Mouse (Mus musculus) kidney, embryonic 15.5 days (tissue): ENCODE data around the gene Cant1. TPM values are rescaled to one million over a fixed set of nuclear protein-coding genes. Genes with fewer than 3 reads are reported as not detected.
"Not testable (repeated sequence)": the region's sequence is repeated elsewhere in the genome, so short reads cannot be mapped to it uniquely, and the experiment has no call there.

Source experiments
- ATAC-seq: fragments of 200-750 bp; cut with Nextera tagmentation; replicated peaks from 2 replicates; pipeline ENCODE4 v1.8.0; 2017; ENCODE audit warnings: moderate TSS enrichment; ENCODE audit not compliant: low FRiP score
- H3K27ac ChIP-seq: fragments of 300-500 bp; sonication (generic); 2 replicates; pipeline ENCODE4 v1.5.1; 2015; ENCODE audit warnings: mild to moderate bottlenecking, inconsistent platforms
- H3K27me3 ChIP-seq: fragments of 300-500 bp; sonication (generic); 2 replicates; pipeline ENCODE4 v1.6.1; 2015; ENCODE audit warnings: inconsistent platforms
- H3K36me3 ChIP-seq: fragments of 300-500 bp; sonication (generic); 2 replicates; pipeline ENCODE4 v1.6.1; 2015; ENCODE audit warnings: inconsistent platforms
- H3K4me1 ChIP-seq: fragments of 300-500 bp; sonication (generic); 2 replicates; pipeline ENCODE4 v1.6.1; 2015; ENCODE audit warnings: inconsistent platforms
- H3K4me2 ChIP-seq: fragments of 300-500 bp; sonication (generic); 2 replicates; pipeline ENCODE4 v1.6.1; 2015; ENCODE audit warnings: moderate library complexity, mild to moderate bottlenecking, inconsistent platforms
- H3K4me3 ChIP-seq: fragments of 300-500 bp; sonication (generic); replicated peaks from 2 replicates; pipeline ENCODE4 v1.5.1; 2015; ENCODE audit warnings: mild to moderate bottlenecking, inconsistent platforms
- H3K9ac ChIP-seq: fragments of 300-500 bp; sonication (generic); 2 replicates; pipeline ENCODE4 v1.6.1; 2015; ENCODE audit warnings: mild to moderate bottlenecking, inconsistent platforms
- H3K9me3 ChIP-seq: fragments of 300-500 bp; sonication (generic); replicated peaks from 2 replicates; pipeline ENCODE4 v1.6.1; 2016; ENCODE audit warnings: inconsistent platforms
- WGBS: fragments of 180-500 bp; shearing (Covaris S2); methylation state at CpG from one replicate; pipeline ENCODE4 v1.1.7; 2015; ENCODE audit warnings: mixed read lengths; 5-methylcytosine and 5-hydroxymethylcytosine counted together
- polyA plus RNA-seq: library from polyadenylated mRNA; unstranded; fragments of >200 nt; fragmentation: Nextera tagmentation; extraction: Ambion mirVana; gene quantifications from 2 replicates; pipeline ENCODE4 v1.2.1, GENCODE M21; 2015

The Cant1 gene
- polyA plus RNA-seq, 1 experiment from 2014 or later: 32.9 TPM

DNA sequence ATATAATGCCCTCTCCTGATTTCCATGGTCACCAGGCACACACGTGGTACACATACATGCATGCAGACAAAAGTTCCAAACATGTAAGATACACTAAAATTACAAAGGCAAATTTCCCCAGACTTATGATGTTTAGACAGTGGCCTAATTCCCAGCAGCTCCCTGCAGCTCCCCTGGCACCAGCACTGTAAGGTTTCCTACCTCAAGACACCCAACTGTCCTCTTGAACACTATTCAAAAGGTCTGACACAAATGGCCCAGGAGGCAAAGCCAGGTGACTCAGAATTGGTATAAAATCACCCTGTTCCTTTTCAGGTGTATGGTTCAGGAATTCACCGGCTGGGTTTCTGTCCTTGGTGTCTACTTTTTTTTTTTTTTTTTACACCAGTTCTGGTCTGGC is 15.7 kb downstream of the Cant1 start:
- no peak overlapping the region for H3K9ac ChIP-seq
- H3K27ac ChIP-seq: no peak overlapping the region
- H3K4me1 ChIP-seq: peaks cover 53% of the 10 kb centered on the region
- H3K27me3 ChIP-seq: no peaks in the 10 kb centered on the region
- no peaks in the 10 kb centered on the region for H3K9me3 ChIP-seq
- H3K36me3 ChIP-seq: peaks cover 26% of the 10 kb centered on the region
- H3K4me2 ChIP-seq: no peak overlapping the region
- no peak for ATAC-seq
- H3K4me3 ChIP-seq: no peak overlapping the region
- 74% methylated on average over 2 of the region's 2 CpGs for WGBS

DNA sequence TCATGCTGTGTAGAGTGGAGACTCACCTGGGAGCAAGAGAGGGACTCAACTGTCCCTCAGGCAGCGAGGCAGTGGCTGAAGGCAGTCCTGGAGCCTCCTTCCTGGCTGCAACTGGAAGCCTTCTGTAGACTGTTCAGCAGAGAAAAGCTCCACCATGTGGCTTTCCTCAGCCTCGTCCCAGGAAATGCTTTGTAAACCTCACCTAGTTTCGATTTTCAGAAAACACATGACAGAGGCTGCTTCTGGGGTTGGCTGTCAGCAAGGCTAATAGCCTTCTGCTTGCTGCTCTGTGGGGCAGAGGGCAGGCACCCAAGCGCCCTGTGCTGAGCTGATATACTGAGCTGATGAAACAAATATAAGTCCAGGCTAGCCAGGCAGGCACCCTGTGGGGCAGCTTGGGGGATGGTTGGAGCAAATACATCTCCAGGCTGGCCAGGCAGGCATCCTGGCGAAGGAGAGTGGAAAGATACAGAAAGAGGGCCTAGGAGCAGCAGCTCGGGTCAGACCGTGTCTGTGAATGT is 17.1 kb downstream of the Cant1 start, which contains the start of gene Lgals3bp:
Lgals3bp (minus strand) TSS at position 333 of the 521 bp plus-strand sequence.
- 0 out of 2 replicates have a peak within 1 kb of the TSS, but pooled peaks have one; percentile 8 for H3K9ac ChIP-seq
- H3K36me3 ChIP-seq: peaks cover 13% of the 10 kb centered on the region
- peaks cover 53% of the 10 kb centered on the region for H3K4me1 ChIP-seq
- H3K27me3 ChIP-seq: no peaks in the 10 kb centered on the region
- H3K9me3 ChIP-seq: no peaks in the 10 kb centered on the region
- ATAC-seq: no peak; the same call in 1 of the 2 replicates
- no peak within 1 kb of the TSS for H3K4me3 ChIP-seq
- WGBS: 24% methylated on average over 7 of the region's 7 CpGs
- peak within 1 kb of the TSS; percentile 20; the same call in 1 of the 2 replicates for H3K4me2 ChIP-seq
- peak within 1 kb of the TSS; percentile 86 for H3K27ac ChIP-seq

DNA sequence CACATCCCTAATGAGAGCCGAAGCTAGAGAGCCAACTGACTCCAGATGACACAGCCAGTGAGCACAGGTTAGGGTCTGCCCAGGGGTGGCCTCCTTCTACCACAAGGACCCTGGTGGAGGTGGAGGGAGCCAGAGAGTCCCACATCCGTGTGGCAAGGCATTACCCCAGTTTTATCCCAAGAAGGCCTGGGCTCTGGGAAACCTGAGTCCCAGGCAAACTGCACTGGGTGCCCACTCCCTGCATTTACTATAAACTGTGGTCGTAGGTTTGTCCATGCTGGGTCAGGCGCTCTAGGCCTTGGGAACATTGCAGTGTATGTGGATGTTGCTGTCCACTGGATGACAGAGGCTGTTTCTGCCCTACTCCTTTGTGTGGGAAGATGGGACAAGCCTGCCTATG is 17.7 kb downstream of the Cant1 start:
- peak overlapping the region; percentile 20; the same call in 1 of the 2 replicates for H3K4me2 ChIP-seq
- WGBS: 70% methylated on average over 4 of the region's 4 CpGs

DNA sequence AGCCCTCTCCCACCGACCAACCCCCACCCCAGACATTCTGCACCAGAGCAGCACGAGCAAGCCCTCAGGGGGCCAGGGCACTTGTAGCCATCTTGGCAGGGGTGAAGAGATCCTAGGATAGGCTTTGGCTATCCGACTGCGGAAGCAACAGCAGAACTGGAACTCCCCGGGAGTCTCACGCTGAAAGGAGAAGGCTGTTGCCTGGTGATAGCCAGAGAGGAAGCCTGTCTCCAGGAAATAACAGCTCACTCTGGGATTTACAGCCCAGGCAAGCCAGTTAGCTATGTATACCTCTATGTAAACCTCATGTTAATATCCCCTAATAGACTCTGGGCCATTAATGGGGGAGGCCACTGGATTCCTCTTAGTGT is 18.3 kb downstream of the Cant1 start:
- H3K36me3 ChIP-seq: 0 out of 2 replicates have a peak, but pooled peaks cover 7% of the 10 kb centered on the region
- H3K4me1 ChIP-seq: peaks cover 46% of the 10 kb centered on the region
- H3K4me3 ChIP-seq: no peak overlapping the region
- peak overlapping the region; percentile 86 for H3K27ac ChIP-seq
- WGBS: 17% methylated on average over 6 of the region's 6 CpGs
- no peaks in the 10 kb centered on the region for H3K27me3 ChIP-seq
- ATAC-seq: peak; percentile 35; the same call in 1 of the 2 replicates
- H3K9ac ChIP-seq: no peak overlapping the region
- no peaks in the 10 kb centered on the region for H3K9me3 ChIP-seq
- H3K4me2 ChIP-seq: peak overlapping the region; percentile 20; the same call in 1 of the 2 replicates

More for the DNA sequence above, 17.7 kb downstream of the Cant1 start:
- H3K4me3 ChIP-seq: no peak overlapping the region
- 0 out of 2 replicates have a peak, but pooled peaks have one; percentile 23 for ATAC-seq
- no peaks in the 10 kb centered on the region for H3K9me3 ChIP-seq
- peaks cover 9% of the 10 kb centered on the region for H3K36me3 ChIP-seq
- peak overlapping the region; percentile 86 for H3K27ac ChIP-seq
- no peaks in the 10 kb centered on the region for H3K27me3 ChIP-seq
- H3K4me1 ChIP-seq: peaks cover 48% of the 10 kb centered on the region
- H3K9ac ChIP-seq: no peak overlapping the region

DNA sequence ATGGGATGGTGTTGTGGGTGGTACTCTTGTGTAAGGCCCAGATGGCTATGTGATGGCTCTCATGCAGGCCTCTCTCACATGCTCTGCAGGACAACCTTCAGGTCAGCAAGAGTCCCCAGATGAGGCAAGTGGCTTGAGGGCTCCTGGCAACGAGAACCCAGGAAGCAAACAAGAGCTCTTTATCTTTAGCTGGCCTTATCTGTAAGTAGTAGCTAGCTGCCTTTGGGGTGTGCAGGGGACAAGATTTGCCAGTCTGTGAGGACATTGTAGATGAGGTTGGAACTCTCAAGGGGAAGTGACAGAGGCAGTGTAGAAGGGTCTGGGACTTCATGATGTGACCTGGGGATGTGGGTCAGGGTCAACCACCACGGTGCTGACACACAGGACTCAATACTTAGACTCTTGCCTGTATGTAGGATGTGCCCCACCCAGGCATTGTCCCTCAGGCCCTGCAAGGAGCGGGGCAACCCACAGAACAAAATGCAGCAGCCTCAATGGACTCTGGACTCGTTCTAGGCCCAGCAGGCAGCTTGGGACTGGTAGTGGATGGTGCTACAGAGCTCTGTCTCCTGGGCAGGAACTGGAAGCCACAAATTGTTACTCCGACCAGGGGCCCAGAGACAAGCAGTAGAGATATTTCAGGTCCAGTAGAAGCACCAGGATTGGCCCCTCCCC is 18.9 kb downstream of the Cant1 start:
- H3K36me3 ChIP-seq: 0 out of 2 replicates have a peak, but pooled peaks cover 7% of the 10 kb centered on the region
- whole genome bisulfite sequencing: 67% methylated on average over 5 of the region's 5 CpGs
- no peaks in the 10 kb centered on the region for H3K27me3 ChIP-seq
- peaks cover 45% of the 10 kb centered on the region for H3K4me1 ChIP-seq
- H3K4me2 ChIP-seq: peak overlapping the region; percentile 20; the same call in 1 of the 2 replicates
- H3K27ac ChIP-seq: peak overlapping the region; percentile 86
- H3K4me3 ChIP-seq: no peak overlapping the region
- no peaks in the 10 kb centered on the region for H3K9me3 ChIP-seq
- no peak for ATAC-seq
- H3K9ac ChIP-seq: no peak overlapping the region

DNA sequence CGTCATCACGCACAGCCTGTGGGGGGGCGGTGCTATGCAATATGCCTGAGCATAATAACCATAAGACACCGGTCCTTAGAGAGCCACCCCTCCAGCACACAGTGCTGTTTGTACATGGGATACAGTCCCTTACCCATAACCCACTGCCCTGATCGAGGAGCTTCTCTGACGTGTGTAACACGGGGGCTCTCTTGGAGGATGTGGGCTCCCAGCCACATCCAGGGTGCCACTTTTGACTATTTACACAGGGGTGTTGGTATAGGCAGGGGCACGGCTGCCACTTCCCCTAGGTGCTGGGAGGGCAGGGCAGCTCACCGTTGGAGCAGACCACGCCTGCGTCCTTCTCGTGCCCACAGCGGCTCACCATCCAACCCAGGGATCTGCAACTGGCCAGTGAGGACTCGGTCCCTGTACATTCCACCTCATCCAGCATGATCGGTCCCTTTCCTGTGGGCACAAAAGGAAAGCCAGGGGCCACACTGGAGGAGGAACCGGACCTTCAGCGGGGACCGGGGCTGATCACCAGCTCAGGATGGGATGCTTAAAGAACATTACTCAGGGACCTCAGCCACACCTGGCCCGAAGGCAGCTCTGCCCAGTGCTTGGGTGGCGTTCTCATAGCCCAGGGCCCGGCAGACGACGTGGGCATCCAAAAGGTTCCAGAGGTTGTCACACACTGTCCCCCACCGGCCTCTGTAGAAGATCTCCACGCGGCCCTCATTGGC is 20.9 kb downstream of the Cant1 start:
- Histone ChIP-seq H3K4me3 (no peak overlapping the region), H3K36me3 (0 out of 2 replicates have a peak, but pooled peaks cover 7% of the 10 kb centered on the region), H3K27ac (no peak overlapping the region), H3K9me3 (no peaks in the 10 kb centered on the region), H3K9ac (no peak overlapping the region), H3K4me2 (no peak overlapping the region), H3K4me1 (peaks cover 35% of the 10 kb centered on the region), H3K27me3 (no peaks in the 10 kb centered on the region)
- WGBS: 92% methylated on average over 26 of the region's 26 CpGs
- ATAC-seq: no peak

DNA sequence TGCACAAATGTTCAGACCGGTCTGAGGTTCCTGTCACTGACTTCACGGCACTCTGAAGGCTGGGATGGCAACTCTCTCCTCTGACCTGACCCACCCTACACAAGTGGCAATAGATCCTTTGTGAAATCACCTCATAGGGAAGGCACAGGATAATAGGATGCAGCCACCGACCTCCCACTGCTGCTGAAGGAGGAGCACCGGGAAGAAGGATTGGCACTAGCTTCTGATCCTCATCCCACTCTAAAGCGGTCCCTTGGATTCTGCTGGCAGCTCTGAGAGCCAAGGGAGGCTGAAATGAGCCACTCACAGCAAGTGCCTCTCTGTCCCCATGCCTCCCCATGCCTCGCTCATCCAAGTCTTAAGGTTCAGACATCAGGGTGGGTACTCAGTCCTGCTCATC is 24.3 kb downstream of the Cant1 start:
- 0 out of 2 replicates have a peak, but pooled peaks cover 7% of the 10 kb centered on the region for H3K36me3 ChIP-seq
- no peak overlapping the region for H3K4me3 ChIP-seq
- H3K9ac ChIP-seq: no peak overlapping the region
- peaks cover 6% of the 10 kb centered on the region; the same call in 1 of the 2 replicates for H3K4me1 ChIP-seq
- H3K4me2 ChIP-seq: no peak overlapping the region
- H3K27me3 ChIP-seq: no peaks in the 10 kb centered on the region
- 54% methylated on average over 6 of the region's 6 CpGs for WGBS
- no peaks in the 10 kb centered on the region for H3K9me3 ChIP-seq
- peak overlapping the region; percentile 54; the same call in 1 of the 2 replicates for H3K27ac ChIP-seq
- no peak for ATAC-seq

DNA sequence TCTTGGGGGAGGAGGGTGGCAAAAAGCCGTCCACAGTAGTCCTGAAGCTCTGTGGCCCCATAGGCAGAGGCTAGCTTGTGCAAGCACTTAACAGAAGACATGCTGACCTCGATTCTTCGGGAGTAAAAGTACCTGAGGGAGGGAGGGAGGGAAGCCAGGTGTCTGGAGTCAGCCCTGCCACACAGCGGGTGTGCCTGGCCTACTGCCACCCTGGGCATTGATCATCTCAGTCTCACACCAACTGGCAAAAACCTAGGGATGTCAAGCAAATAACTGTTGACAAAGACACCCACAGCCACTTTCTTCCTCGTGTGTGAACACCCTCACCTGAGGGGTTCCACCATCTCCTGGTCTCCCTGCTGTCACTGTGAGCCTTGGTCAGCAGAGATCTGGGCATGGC is 24.9 kb downstream of the Cant1 start:
- no peak overlapping the region for H3K4me2 ChIP-seq
- 68% methylated on average over 5 of the region's 5 CpGs for WGBS
- H3K9ac ChIP-seq: no peak overlapping the region
- no peak for ATAC-seq
- no peak overlapping the region for H3K4me3 ChIP-seq
- 0 out of 2 replicates have a peak, but pooled peaks cover 7% of the 10 kb centered on the region for H3K36me3 ChIP-seq
- no peak overlapping the region for H3K27ac ChIP-seq
- H3K27me3 ChIP-seq: no peaks in the 10 kb centered on the region
- H3K9me3 ChIP-seq: no peaks in the 10 kb centered on the region
- peaks cover 6% of the 10 kb centered on the region; the same call in 1 of the 2 replicates for H3K4me1 ChIP-seq

DNA sequence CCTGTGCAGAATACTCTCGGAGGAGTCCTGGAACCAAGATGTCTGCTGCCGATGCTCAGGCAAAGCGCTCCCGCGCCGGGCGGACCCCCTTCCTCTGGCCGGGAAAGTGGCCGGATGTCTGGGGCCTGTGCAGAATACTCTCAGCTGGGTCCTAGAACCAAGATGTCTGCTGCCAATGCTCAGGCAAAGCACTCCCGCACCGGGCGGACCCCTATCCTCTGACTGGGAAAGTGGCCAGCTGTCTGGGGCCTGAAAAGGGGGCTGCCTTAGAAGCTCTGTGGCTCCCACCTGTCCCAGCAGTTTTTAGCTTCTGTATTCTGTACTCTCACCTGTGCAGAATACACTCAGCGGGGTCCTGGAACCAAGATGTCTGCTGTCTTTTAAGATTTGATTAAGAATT is 31.1 kb downstream of the Cant1 start:
- WGBS: 91% methylated on average over 13 of the region's 13 CpGs
- H3K4me1 ChIP-seq: not testable (repeated sequence)

DNA sequence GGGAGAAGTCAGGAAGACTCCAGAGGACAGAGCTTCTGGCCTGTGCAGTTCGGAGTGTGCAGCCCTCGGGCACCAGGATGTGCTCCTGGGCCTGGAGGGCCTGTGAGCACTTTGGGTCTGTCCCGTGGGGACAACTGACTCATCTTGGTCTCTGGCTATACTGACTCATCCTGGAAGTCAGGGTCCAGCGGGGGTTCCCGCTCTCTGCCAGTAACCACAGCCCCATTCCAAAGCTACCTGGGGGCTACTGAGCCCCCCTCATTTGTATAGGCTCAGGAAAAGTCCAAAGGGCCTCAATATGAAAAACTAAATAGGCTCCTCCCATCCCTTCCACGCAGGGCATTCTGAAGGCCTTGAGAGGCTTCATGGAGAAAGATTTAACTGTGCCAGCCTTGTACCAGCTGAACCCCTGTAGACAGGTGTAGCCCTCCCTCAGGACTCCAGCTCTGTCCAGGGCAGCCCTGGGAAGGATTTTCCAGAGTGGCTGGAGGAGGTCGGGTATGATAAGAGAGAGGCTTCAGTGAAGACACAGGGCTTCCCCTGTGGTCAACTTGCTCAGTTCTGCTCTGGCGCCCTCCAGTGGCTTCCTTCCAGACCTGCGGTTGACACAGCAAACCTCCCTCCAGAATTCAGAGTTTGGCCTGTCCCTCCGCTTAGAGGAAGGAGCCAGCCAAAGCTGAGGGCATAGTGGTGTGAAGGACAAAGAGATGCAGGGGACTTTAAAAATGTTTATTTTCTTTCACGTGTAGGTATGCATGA is 39.5 kb downstream of the Cant1 start:
- H3K4me3 ChIP-seq: no peak overlapping the region
- no peaks in the 10 kb centered on the region for H3K9me3 ChIP-seq
- 44% methylated on average over 11 of the region's 11 CpGs for WGBS
- H3K4me2 ChIP-seq: no peak overlapping the region
- peaks cover 12% of the 10 kb centered on the region for H3K4me1 ChIP-seq
- no peak overlapping the region for H3K9ac ChIP-seq
- H3K27ac ChIP-seq: no peak overlapping the region
- no peaks in the 10 kb centered on the region for H3K36me3 ChIP-seq
- H3K27me3 ChIP-seq: no peaks in the 10 kb centered on the region
- ATAC-seq: peak; percentile 33; the same call in 1 of the 2 replicates

More for the DNA sequence above, 31.1 kb downstream of the Cant1 start:
- not testable (repeated sequence) for H3K4me2 ChIP-seq, H3K27ac ChIP-seq, H3K9ac ChIP-seq, H3K27me3 ChIP-seq, ATAC-seq, H3K4me3 ChIP-seq, H3K36me3 ChIP-seq, H3K9me3 ChIP-seq

DNA sequence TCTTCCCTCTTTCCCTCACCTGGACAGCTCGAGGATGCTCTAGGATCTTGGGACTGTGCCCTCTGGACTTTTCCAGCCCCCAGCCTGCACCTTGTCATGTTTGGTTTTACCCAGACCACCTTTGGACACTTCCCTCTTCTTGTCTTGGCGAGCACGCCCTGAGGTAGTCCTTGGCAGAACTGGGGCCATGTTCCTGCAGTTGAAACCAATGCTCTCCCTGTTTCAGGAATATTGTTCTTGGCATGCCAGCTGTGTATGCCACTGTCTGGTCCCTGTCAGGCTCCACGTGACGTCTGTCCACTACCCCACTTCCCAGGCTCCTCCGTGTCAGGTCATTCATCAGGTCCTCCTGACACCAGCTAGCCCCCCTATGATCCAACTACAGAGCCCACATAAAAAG is 40.2 kb downstream of the Cant1 start:
- Histone ChIP-seq H3K27ac (no peak overlapping the region), H3K4me1 (peaks cover 18% of the 10 kb centered on the region), H3K36me3 (no peaks in the 10 kb centered on the region), H3K4me2 (no peak overlapping the region), H3K4me3 (no peak overlapping the region), H3K27me3 (no peaks in the 10 kb centered on the region), H3K9me3 (no peaks in the 10 kb centered on the region), H3K9ac (no peak overlapping the region)
- 79% methylated on average over 6 of the region's 6 CpGs for WGBS
- no peak for ATAC-seq
